ENCODE assay signal across 9 mouse cellular contexts in the genomic region with DNA sequence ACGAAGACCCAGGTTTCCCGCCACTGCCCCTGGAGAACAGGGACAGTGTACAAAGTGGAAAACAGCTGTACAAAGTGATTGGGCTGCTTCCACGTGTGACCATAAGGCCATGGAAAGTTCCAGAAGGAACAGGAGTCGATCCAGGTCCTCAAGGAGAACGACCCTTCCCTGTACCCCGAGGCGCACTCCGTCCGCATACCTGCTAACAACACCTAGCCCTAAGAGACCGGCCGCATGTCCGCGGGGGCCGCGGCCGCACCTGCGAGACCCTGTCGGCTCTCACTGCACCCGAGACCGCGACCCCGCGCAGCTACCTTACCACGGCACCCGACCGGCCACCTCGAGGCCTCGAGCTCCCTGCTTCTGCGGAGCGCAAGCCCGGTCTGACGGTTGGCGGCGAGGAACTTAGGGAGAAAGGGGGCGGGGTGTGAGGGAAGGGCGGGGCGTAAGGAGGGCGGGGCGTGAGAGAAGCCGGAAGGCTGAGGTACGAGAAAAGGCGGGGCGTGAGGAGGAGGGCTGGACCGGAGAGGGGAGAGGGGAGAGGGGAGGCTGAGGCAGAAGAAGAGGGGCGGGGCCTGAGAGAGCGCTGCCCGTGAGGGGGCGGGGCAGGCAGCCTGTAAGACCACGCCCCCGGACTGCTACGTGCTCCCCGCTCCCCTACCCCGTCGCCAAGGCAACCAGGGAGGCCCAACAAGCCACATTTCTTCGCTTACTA. TPM values are rescaled to one million over a fixed set of nuclear protein-coding genes. Genes with fewer than 3 reads are reported as not detected.
DNase-seq lines count a peak whose midpoint lies in the region; ATAC-seq and TF ChIP-seq lines count a peak whose summit lies in the region.
"Had no signal": no experiment of that assay in that cellular context is flagged by ENCODE, and none has a peak within 500 bp of the region (broad histone marks: within the 10 kb centered on the region; RNA-seq: fewer than 3 reads in every experiment).

TSS of gene Ccdc158 (minus strand) at position 413 of the 715 bp plus-strand sequence.

- H3K27me3 ChIP-seq in forebrain, postnatal 0 days (ENCODE audit: insufficient read depth, low read length), result no peaks in the 10 kb centered on the region
- H3K27me3 ChIP-seq in hindbrain, embryonic 10.5 days (ENCODE audit: insufficient read depth, poor library complexity, severe bottlenecking), result peaks cover 7% of the 10 kb centered on the region
- no peaks in the 10 kb centered on the region for H3K27me3 ChIP-seq in lung, postnatal 0 days (replicated peaks; ENCODE audit: insufficient read depth, low read length)

- no peaks in the 10 kb centered on the region for H3K9me3 ChIP-seq in forebrain, postnatal 0 days (ENCODE audit: low read length)
- H3K9me3 ChIP-seq in hindbrain, embryonic 10.5 days, result no peaks in the 10 kb centered on the region
- H3K9me3 ChIP-seq in lung, postnatal 0 days (ENCODE audit: low read length), result no peaks in the 10 kb centered on the region
- H3K9me3 ChIP-seq: G1E had no signal

- peak within 1 kb of the TSS; percentile 55 for H3K4me3 ChIP-seq in forebrain, postnatal 0 days (ENCODE audit: low read depth, low read length)
- peak within 1 kb of the TSS; percentile 55 for H3K4me3 ChIP-seq in hindbrain, embryonic 10.5 days
- H3K4me3 ChIP-seq in lung, postnatal 0 days (ENCODE audit: low read depth, low read length), result peak within 1 kb of the TSS; percentile 31

- no peaks in the 10 kb centered on the region for H3K36me3 ChIP-seq in forebrain, postnatal 0 days (ENCODE audit: insufficient read depth)
- no peaks in the 10 kb centered on the region for H3K36me3 ChIP-seq in hindbrain, embryonic 10.5 days
- H3K36me3 ChIP-seq in lung, postnatal 0 days (ENCODE audit: insufficient read depth, low read length), result no peaks in the 10 kb centered on the region
- H3K36me3 ChIP-seq: G1E had no signal

- 17% methylated on average over 49 of the region's 55 CpGs for WGBS in forebrain, postnatal 0 days
- WGBS in hindbrain, embryonic 10.5 days, result 14% methylated on average over 55 of the region's 55 CpGs
- 15% methylated on average over 43 of the region's 55 CpGs for WGBS in lung, postnatal 0 days

- H3K27ac ChIP-seq in forebrain, postnatal 0 days (ENCODE audit: low read depth, low read length), result no peak within 1 kb of the TSS
- peak within 1 kb of the TSS; percentile 80 for H3K27ac ChIP-seq in hindbrain, embryonic 10.5 days
- H3K27ac ChIP-seq in lung, postnatal 0 days (ENCODE audit: low read length), result peak within 1 kb of the TSS; percentile 20; the same call in 1 of the 2 replicates

- peak; percentile 4 to 12 for DNase-seq in CD8-positive naive resting alpha-beta T cell, adult 2 months (ENCODE audit: low read depth in 2 of 2, low spot score in 2 of 2)
- DNase-seq in cerebellum, adult 18-20 months, result peak; percentile 21 to 22
- peak; percentile 90 for DNase-seq in forebrain, postnatal 0 days
- DNase-seq in hindbrain, embryonic 10.5 days (ENCODE audit: low spot score), result peak; percentile 93
- peak; percentile 59 to 76 for DNase-seq in layer of hippocampus, postnatal 10 days (ENCODE audit: low spot score in 2 of 2)
- DNase-seq in lung, postnatal 0 days (ENCODE audit: low spot score), result peak; percentile 97
- DNase-seq in ovary, postnatal 10 days (ENCODE audit: low spot score), result peak; percentile 15
- DNase-seq in thymus, adult 18-20 months, result peak; percentile 43 to 44

- TF ChIP-seq CTCF in forebrain, postnatal 0 days (IDR thresholded peaks at IDR 0.05; ENCODE audit: low read depth), result no peak
- TF ChIP-seq CTCF in lung, postnatal 0 days (IDR thresholded peaks at IDR 0.05), result no peak

- H3K9ac ChIP-seq in forebrain, postnatal 0 days, result peak within 1 kb of the TSS; percentile 49
- H3K9ac ChIP-seq in lung, postnatal 0 days (replicated peaks; ENCODE audit: low read depth), result no peak within 1 kb of the TSS

- H3K4me2 ChIP-seq in forebrain, postnatal 0 days (ENCODE audit: low read depth), result peak within 1 kb of the TSS; percentile 82
- peak within 1 kb of the TSS; percentile 64 for H3K4me2 ChIP-seq in lung, postnatal 0 days (replicated peaks; ENCODE audit: low read depth, low read length)

- no peaks in the 10 kb centered on the region for H3K4me1 ChIP-seq in forebrain, postnatal 0 days (ENCODE audit: insufficient read depth)
- H3K4me1 ChIP-seq in hindbrain, embryonic 10.5 days (replicated peaks), result peaks cover 22% of the 10 kb centered on the region
- H3K4me1 ChIP-seq in lung, postnatal 0 days (ENCODE audit: insufficient read depth, low read depth, low read length), result peaks cover 10% of the 10 kb centered on the region; the same call in 1 of the 2 replicates

- no peak for TF ChIP-seq EP300 in lung, postnatal 0 days (IDR thresholded peaks at IDR 0.05)

- peak; percentile 92 for ATAC-seq in forebrain, postnatal 0 days
- ATAC-seq in lung, postnatal 0 days, result peak; percentile 88

RNA-seq across cellular contexts. Expression of gene Ccdc158, which starts in this region (rescaled TPM):
- 0.62 and 1.3 TPM in 2 replicates for total RNA-seq in forebrain, postnatal 0 days (2014; rRNA removed)
- 0.29 and 0.39 TPM in 2 replicates for polyA plus RNA-seq in forebrain, postnatal 0 days (2015; fragmentation: Nextera tagmentation; extraction: Ambion mirVana)
- 0.85 and 0.90 TPM in 2 replicates for polyA plus RNA-seq in hindbrain, embryonic 10.5 days (2016; fragmentation: Nextera tagmentation; extraction: Ambion mirVana)
- total RNA-seq in layer of hippocampus, postnatal 10 days (2021), result under 1 TPM; 0.50 to 0.74 TPM
- 1.1 and 1.6 TPM in 2 replicates for polyA plus RNA-seq in lung, postnatal 0 days (2015; fragmentation: Nextera tagmentation; extraction: Ambion mirVana)
- polyA plus RNA-seq: G1E had no signal

Comparison
In these comparisons a context has a peak if more than half of its experiments do, and no peak if none do; other contexts are left out.
1. Peak in DNase-seq, H3K4me3 ChIP-seq and H3K27ac ChIP-seq in hindbrain, embryonic 10.5 days; RNA of the gene not detected or under 1 TPM.
2. Peak in DNase-seq in layer of hippocampus, postnatal 10 days; RNA of the gene not detected or under 1 TPM.
3. DNase-seq: peak in every context shown above with its lines; median percentile 97 in lung, postnatal 0 days; 93 in hindbrain, embryonic 10.5 days; 90 in forebrain, postnatal 0 days; 68 in layer of hippocampus, postnatal 10 days; 44 in thymus, adult 18-20 months; 22 in cerebellum, adult 18-20 months; 15 in ovary, postnatal 10 days; 8 in CD8-positive naive resting alpha-beta T cell, adult 2 months.